Mouse (Mus musculus): ENCODE results near the gene Zfp112. TPM values are rescaled to one million over a fixed set of nuclear protein-coding genes. Genes with fewer than 3 reads are reported as not detected.

Zfp112 gene
- polyA plus RNA-seq, 1 experiment, result 0.38 TPM

- no peak overlapping the region for H3K27ac ChIP-seq (ENCODE audit: insufficient read depth, low read depth, low read length)
- no peak for TF ChIP-seq CTCF (IDR thresholded peaks at IDR 0.05; ENCODE audit: low read depth, low read length)
- no peak for TF ChIP-seq POLR2A (IDR thresholded peaks at IDR 0.05; ENCODE audit: borderline replicate concordance, low read depth, low read length)
- 0 out of 2 replicates have a peak overlapping the region, but pooled peaks have one; percentile 45 for H3K4me3 ChIP-seq (ENCODE audit: insufficient read depth, low read length)
- no peaks in the 10 kb centered on the region for H3K4me1 ChIP-seq (ENCODE audit: control insufficient read depth, insufficient read depth, low read length)
Measured at GRCm38 (mm10) chr7:24175337-24175711, 63.2 kb downstream of the Zfp112 start.

Other genes starting within 250 kb of the Zfp112 start
- not detected in 2 replicates for gene Vmn1r177, start 245.9 kb upstream of the Zfp112 start, polyA plus RNA-seq (2012; ENCODE audit: insufficient read depth, insufficient read length, missing spikeins)
- not detected in 2 replicates for gene Vmn1r178, start 220.3 kb upstream of the Zfp112 start, polyA plus RNA-seq (2012; ENCODE audit: insufficient read depth, insufficient read length, missing spikeins)
- not detected in 2 replicates for gene Vmn1r179, start 185.3 kb upstream of the Zfp112 start, polyA plus RNA-seq (2012; ENCODE audit: insufficient read depth, insufficient read length, missing spikeins)
- gene Vmn1r180, start 161.7 kb upstream of the Zfp112 start, polyA plus RNA-seq (2012; ENCODE audit: insufficient read depth, insufficient read length, missing spikeins), result not detected in 2 replicates
- not detected in 2 replicates for gene Vmn1r181, start 137.7 kb upstream of the Zfp112 start, polyA plus RNA-seq (2012; ENCODE audit: insufficient read depth, insufficient read length, missing spikeins)
- not detected in 2 replicates for gene V1rd19, start 110.6 kb upstream of the Zfp112 start, polyA plus RNA-seq (2012; ENCODE audit: insufficient read depth, insufficient read length, missing spikeins)
- 0.32 TPM in 1 of 2 replicates, not detected in the other for gene Vmn1r183, start 59.1 kb upstream of the Zfp112 start, polyA plus RNA-seq (2012; ENCODE audit: insufficient read depth, insufficient read length, missing spikeins)
- 10.8 and 11.2 TPM in 2 replicates for gene Zfp180, start 30.4 kb upstream of the Zfp112 start, polyA plus RNA-seq (2012; ENCODE audit: insufficient read depth, insufficient read length, missing spikeins)
- gene Zfp235, start 21.9 kb downstream of the Zfp112 start, polyA plus RNA-seq (2012; ENCODE audit: insufficient read depth, insufficient read length, missing spikeins), result 6.4 and 7.0 TPM in 2 replicates
- gene Zfp114, start 62.7 kb downstream of the Zfp112 start, polyA plus RNA-seq (2012; ENCODE audit: insufficient read depth, insufficient read length, missing spikeins), result 0.50 TPM in 1 of 2 replicates, not detected in the other
- gene Zfp111, start 99.1 kb downstream of the Zfp112 start, polyA plus RNA-seq (2012; ENCODE audit: insufficient read depth, insufficient read length, missing spikeins), result 7.4 and 8.7 TPM in 2 replicates
- gene Zfp109, start 125.2 kb downstream of the Zfp112 start, polyA plus RNA-seq (2012; ENCODE audit: insufficient read depth, insufficient read length, missing spikeins), result 2.5 and 3.1 TPM in 2 replicates
- 1.9 TPM in 2 replicates for gene Zfp108, start 142.5 kb downstream of the Zfp112 start, polyA plus RNA-seq (2012; ENCODE audit: insufficient read depth, insufficient read length, missing spikeins)
- gene Zfp93, start 158.1 kb downstream of the Zfp112 start, polyA plus RNA-seq (2012; ENCODE audit: insufficient read depth, insufficient read length, missing spikeins), result 1.1 and 1.2 TPM in 2 replicates
- 10.0 and 11.3 TPM in 2 replicates for gene Zfp61, start 188.9 kb downstream of the Zfp112 start, polyA plus RNA-seq (2012; ENCODE audit: insufficient read depth, insufficient read length, missing spikeins)
- gene Zfp94, start 204.4 kb downstream of the Zfp112 start, polyA plus RNA-seq (2012; ENCODE audit: insufficient read depth, insufficient read length, missing spikeins), result 3.5 and 5.3 TPM in 2 replicates
- gene Tescl, start 221.6 kb downstream of the Zfp112 start, polyA plus RNA-seq (2012; ENCODE audit: insufficient read depth, insufficient read length, missing spikeins), result not detected in 2 replicates
- not detected in 2 replicates for gene Lypd5, start 236.9 kb downstream of the Zfp112 start, polyA plus RNA-seq (2012; ENCODE audit: insufficient read depth, insufficient read length, missing spikeins)